Mouse (Mus musculus) kidney, postnatal 0 days (tissue): ENCODE results near the gene Ublcp1. TPM values are rescaled to one million over a fixed set of nuclear protein-coding genes. Genes with fewer than 3 reads are reported as not detected.

ENCODE experiments used
- ATAC-seq: fragments of 200-750 bp; cut with Nextera tagmentation; replicated peaks from 2 replicates; pipeline ENCODE4 v1.8.0; 2017; ENCODE audit warnings: low read depth, moderate number of reproducible peaks, moderate TSS enrichment, moderate library complexity; ENCODE audit not compliant: low FRiP score
- DNase-seq: peaks from one replicate; pipeline ENCODE4 v3.0.0-alpha.2; 2016; ENCODE audit warnings: low spot score
- H3K27ac ChIP-seq: fragments of 300-500 bp; sonication (generic); 2 replicates; pipeline ENCODE4 v1.5.1; 2014; ENCODE audit warnings: mild to moderate bottlenecking
- H3K27me3 ChIP-seq: fragments of 300-500 bp; sonication (generic); 2 replicates; pipeline ENCODE4 v1.6.1; 2014; ENCODE audit warnings: low read length, mixed read lengths; ENCODE audit not compliant: insufficient read depth
- H3K36me3 ChIP-seq: fragments of 300-500 bp; sonication (generic); 2 replicates; pipeline ENCODE4 v1.6.1; 2014; ENCODE audit warnings: low read length, mixed read lengths; ENCODE audit not compliant: insufficient read depth
- H3K4me1 ChIP-seq: fragments of 300-500 bp; sonication (generic); replicated peaks from 2 replicates; pipeline ENCODE4 v1.6.1; 2014; ENCODE audit warnings: antibody characterized with exemption, low read length, mixed read lengths; ENCODE audit not compliant: insufficient read depth
- H3K4me2 ChIP-seq: fragments of 300-500 bp; sonication (generic); 2 replicates; pipeline ENCODE4 v1.6.1; 2014; ENCODE audit warnings: mild to moderate bottlenecking, low read length, moderate library complexity, mixed read lengths
- H3K4me3 ChIP-seq: fragments of 300-500 bp; sonication (generic); replicated peaks from 2 replicates; pipeline ENCODE4 v1.5.1; 2014; ENCODE audit warnings: low read depth, low read length
- H3K9ac ChIP-seq: fragments of 300-500 bp; sonication (generic); 2 replicates; pipeline ENCODE4 v1.6.1; 2014; ENCODE audit warnings: low read depth, low read length
- H3K9me3 ChIP-seq: fragments of 300-500 bp; sonication (generic); replicated peaks from 2 replicates; pipeline ENCODE4 v1.6.1; 2016; ENCODE audit warnings: low read length, inconsistent platforms, mixed read lengths
- CTCF ChIP-seq: IDR thresholded peaks from 2 replicates; pipeline ENCODE4 v1.5.1; 2016; ENCODE audit warnings: antibody characterized with exemption, low read depth, mild to moderate bottlenecking, moderate library complexity
- WGBS: fragments of 180-500 bp; shearing (Covaris S2); extraction: QIAGEN DNeasy Blood & Tissue Kit; methylation state at CpG from one replicate; pipeline ENCODE4 v1.1.7; 2014; 5-methylcytosine and 5-hydroxymethylcytosine counted together
- polyA plus RNA-seq: library from polyadenylated mRNA; unstranded; fragments of >200 nt; fragmentation: Nextera tagmentation; extraction: Ambion mirVana; gene quantifications from 2 replicates; pipeline ENCODE4 v1.2.1, GENCODE M21; 2015

The Ublcp1 gene
- polyA plus RNA-seq, 1 experiment from 2014 or later = 71.6 TPM

GRCm38 (mm10) chr11:44514666-44515065 lies 44.4 kb upstream of the Ublcp1 start:
- H3K4me3 ChIP-seq = no peak overlapping the region

DNA sequence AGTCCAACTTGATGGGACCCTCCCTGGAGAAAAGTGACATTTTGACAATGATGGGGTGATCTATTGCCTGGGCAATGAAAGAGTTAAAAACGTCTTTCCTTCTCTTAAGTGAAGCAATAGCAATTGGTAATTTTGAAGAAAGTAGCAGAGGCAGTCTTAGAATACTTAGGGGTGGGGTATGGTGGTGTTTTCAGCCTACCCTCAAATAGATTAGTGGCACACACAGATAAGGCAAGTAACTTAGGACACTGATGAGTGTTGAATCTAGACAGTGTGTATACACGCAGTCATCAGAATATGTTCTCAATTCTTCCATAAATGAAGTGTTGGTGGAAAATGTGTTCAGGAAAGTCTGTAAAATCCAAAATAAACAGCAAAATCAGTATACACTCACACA lies 42.7 kb upstream of the Ublcp1 start:
- Histone ChIP-seq H3K27me3 (no peaks in the 10 kb centered on the region), H3K4me1 (0 out of 2 replicates have a peak, but pooled peaks cover 5% of the 10 kb centered on the region), H3K27ac (no peak overlapping the region), H3K36me3 (no peaks in the 10 kb centered on the region), H3K4me2 (no peak overlapping the region), H3K9ac (no peak overlapping the region), H3K4me3 (no peak overlapping the region), H3K9me3 (no peaks in the 10 kb centered on the region)
- WGBS = 71% methylated on average over 2 of the region's 2 CpGs
- DNase-seq (no peak), ATAC-seq (no peak)
- TF ChIP-seq CTCF = no peak

More at GRCm38 (mm10) chr11:44514666-44515065, 44.4 kb upstream of the Ublcp1 start:
- H3K27ac ChIP-seq = no peak overlapping the region
- no peaks in the 10 kb centered on the region for H3K9me3 ChIP-seq
- no peaks in the 10 kb centered on the region for H3K36me3 ChIP-seq
- ATAC-seq (no peak), DNase-seq (no peak)
- TF ChIP-seq CTCF = no peak
- no peaks in the 10 kb centered on the region for H3K27me3 ChIP-seq
- 74% methylated on average over 2 of the region's 2 CpGs for WGBS
- H3K4me2 ChIP-seq = no peak overlapping the region
- peaks cover 9% of the 10 kb centered on the region; the same call in 1 of the 2 replicates for H3K4me1 ChIP-seq
- no peak overlapping the region for H3K9ac ChIP-seq

GRCm38 (mm10) chr11:44512044-44513025 lies 42.0 kb upstream of the Ublcp1 start:
- Histone ChIP-seq H3K4me3 (no peak overlapping the region), H3K27ac (no peak overlapping the region), H3K27me3 (no peaks in the 10 kb centered on the region), H3K9me3 (no peaks in the 10 kb centered on the region), H3K36me3 (no peaks in the 10 kb centered on the region), H3K4me1 (no peaks in the 10 kb centered on the region), H3K9ac (no peak overlapping the region), H3K4me2 (no peak overlapping the region)
- DNase-seq (no peak), ATAC-seq (no peak)
- no peak for TF ChIP-seq CTCF
- WGBS = 67% methylated on average over 14 of the region's 14 CpGs

GRCm38 (mm10) chr11:44510371-44510770 lies 40.1 kb upstream of the Ublcp1 start:
- ATAC-seq = no peak
- H3K9ac ChIP-seq = no peak overlapping the region
- H3K27ac ChIP-seq = no peak overlapping the region
- WGBS = 80% methylated on average over 7 of the region's 7 CpGs
- no peak overlapping the region for H3K4me2 ChIP-seq
- no peak overlapping the region for H3K4me3 ChIP-seq
- no peak for TF ChIP-seq CTCF
- no peaks in the 10 kb centered on the region for H3K36me3 ChIP-seq
- H3K9me3 ChIP-seq = no peaks in the 10 kb centered on the region
- no peak for DNase-seq
- no peaks in the 10 kb centered on the region for H3K27me3 ChIP-seq
- H3K4me1 ChIP-seq = no peaks in the 10 kb centered on the region

DNA sequence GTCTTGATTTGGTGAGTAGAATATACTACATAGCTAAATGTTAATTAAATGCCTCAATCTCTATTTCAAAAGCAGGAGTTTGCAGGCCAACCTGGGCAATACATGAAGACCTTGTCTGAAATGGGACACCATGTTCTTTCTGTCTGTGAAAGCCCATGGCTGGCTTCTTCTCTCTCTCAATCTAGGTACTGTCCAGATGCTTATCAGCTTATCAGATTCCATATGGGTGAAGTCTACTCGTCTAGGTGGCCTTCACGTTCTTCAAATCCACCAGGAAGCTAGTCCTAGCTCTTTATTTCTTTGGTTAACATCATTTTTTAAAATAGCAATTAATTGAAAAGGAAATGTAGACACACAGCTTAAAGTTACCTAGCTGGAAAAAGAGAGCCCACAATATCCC lies 39.6 kb upstream of the Ublcp1 start:
- Histone ChIP-seq H3K4me3 (no peak overlapping the region), H3K36me3 (no peaks in the 10 kb centered on the region), H3K9ac (no peak overlapping the region), H3K4me2 (no peak overlapping the region), H3K4me1 (no peaks in the 10 kb centered on the region), H3K27me3 (no peaks in the 10 kb centered on the region), H3K9me3 (no peaks in the 10 kb centered on the region), H3K27ac (no peak overlapping the region)
- TF ChIP-seq CTCF = no peak
- WGBS = 79% methylated on average over 2 of the region's 2 CpGs
- no peak for DNase-seq
- ATAC-seq = no peak

DNA sequence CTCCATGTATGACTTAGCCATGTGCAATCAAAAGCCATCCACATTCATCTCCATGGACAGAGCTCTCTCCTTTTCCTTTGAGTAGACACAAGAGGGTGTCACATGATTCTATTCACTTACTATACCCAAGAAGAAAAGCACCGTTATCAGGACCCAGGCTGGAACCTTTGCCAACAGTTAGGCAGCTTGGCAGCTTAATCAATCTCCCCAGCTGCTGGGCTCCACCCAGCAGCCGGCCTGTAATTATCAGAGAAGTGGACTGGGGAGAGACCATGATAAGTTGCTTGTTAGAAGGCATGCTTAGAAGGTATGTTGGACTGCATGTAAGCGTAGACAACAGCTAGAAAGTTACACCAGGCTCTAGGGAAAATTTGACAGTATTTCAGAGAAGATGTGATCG lies 38.6 kb upstream of the Ublcp1 start:
- no peak for TF ChIP-seq CTCF
- no peak for DNase-seq
- Histone ChIP-seq H3K36me3 (no peaks in the 10 kb centered on the region), H3K9me3 (no peaks in the 10 kb centered on the region), H3K27me3 (no peaks in the 10 kb centered on the region), H3K9ac (no peak overlapping the region), H3K4me3 (no peak overlapping the region), H3K27ac (no peak overlapping the region), H3K4me2 (no peak overlapping the region), H3K4me1 (no peaks in the 10 kb centered on the region)
- ATAC-seq = no peak
- 73% methylated on average over 4 of the region's 4 CpGs for WGBS
